Mouse (Mus musculus): ENCODE results near the gene Phactr3. TPM values are rescaled to one million over a fixed set of nuclear protein-coding genes. Genes with fewer than 3 reads are reported as not detected.

The Phactr3 gene
- total RNA-seq, 2 experiments from 2014 or later = 0.97 to 1.5 TPM

- intact Hi-C loops (cut with DNase I) = no loop called here
- DNase-seq = no peak
These were observed 126.1 kb downstream of the Phactr3 start for GRCm38 (mm10) chr2:178244866-178245265.

- DNase-seq = no peak
- intact Hi-C loops (cut with DNase I) = loop anchor here (1.0 kb wide), 1 partner anchor 109 kb away; no protein-coding TSS in a partner anchor
These were observed 127.1 kb downstream of the Phactr3 start for GRCm38 (mm10) chr2:178245841-178246240.

GRCm38 (mm10) chr2:178246767-178247166 lies 128.0 kb downstream of the Phactr3 start:
- intact Hi-C loops (cut with DNase I) = loop anchor here (1.0 kb wide), 1 partner anchor 109 kb away; no protein-coding TSS in a partner anchor
- DNase-seq = no peak

- no peak for DNase-seq
- intact Hi-C loops (cut with DNase I) = no loop called here
These were observed 128.5 kb downstream of the Phactr3 start for GRCm38 (mm10) chr2:178247274-178247673.

GRCm38 (mm10) chr2:178257117-178257825 lies 138.5 kb downstream of the Phactr3 start:
- intact Hi-C loops (cut with DNase I) = no loop called here
- no peak for DNase-seq

- no peak for DNase-seq
- intact Hi-C loops (cut with DNase I) = no loop called here
These were observed 139.3 kb downstream of the Phactr3 start for GRCm38 (mm10) chr2:178257986-178258555.

- no peak for DNase-seq
- intact Hi-C loops (cut with DNase I) = no loop called here
These were observed 144.3 kb downstream of the Phactr3 start for GRCm38 (mm10) chr2:178263055-178263454.

- DNase-seq = peak; percentile 70 to 78
- intact Hi-C loops (cut with DNase I) = loop anchor here (1.0 to 2.0 kb wide), 2 partner anchors 127 to 162 kb away; no protein-coding TSS in a partner anchor
These were observed 145.6 kb downstream of the Phactr3 start for GRCm38 (mm10) chr2:178264389-178264788.

- no peak for DNase-seq
These were observed 146.7 kb downstream of the Phactr3 start for GRCm38 (mm10) chr2:178265454-178265853.

GRCm38 (mm10) chr2:178270794-178271193 lies 152.0 kb downstream of the Phactr3 start:
- intact Hi-C loops (cut with DNase I) = no loop called here
- DNase-seq = no peak

More at GRCm38 (mm10) chr2:178265454-178265853, 146.7 kb downstream of the Phactr3 start:
- intact Hi-C loops (cut with DNase I) = loop anchor here (2.0 kb wide), 1 partner anchor 163 kb away; no protein-coding TSS in a partner anchor

- intact Hi-C loops (cut with DNase I) = no loop called here
- DNase-seq = no peak
These were observed 153.6 kb downstream of the Phactr3 start for GRCm38 (mm10) chr2:178272350-178272749.

GRCm38 (mm10) chr2:178274126-178274525 lies 155.4 kb downstream of the Phactr3 start:
- no peak for DNase-seq
- intact Hi-C loops (cut with DNase I) = no loop called here

GRCm38 (mm10) chr2:178277206-178277605 lies 158.4 kb downstream of the Phactr3 start:
- DNase-seq = peak; percentile 62 to 75
- intact Hi-C loops (cut with DNase I) = no loop called here

GRCm38 (mm10) chr2:178281183-178281582 lies 162.4 kb downstream of the Phactr3 start:
- intact Hi-C loops (cut with DNase I) = no loop called here
- no peak for DNase-seq

GRCm38 (mm10) chr2:178287285-178287684 lies 168.5 kb downstream of the Phactr3 start:
- peak; percentile 5 to 21 for DNase-seq
- intact Hi-C loops (cut with DNase I) = loop anchor here (1.0 kb wide), 1 partner anchor 51 kb away; no protein-coding TSS in a partner anchor

GRCm38 (mm10) chr2:178288666-178289065 lies 169.9 kb downstream of the Phactr3 start:
- intact Hi-C loops (cut with DNase I) = no loop called here
- DNase-seq = no peak

- intact Hi-C loops (cut with DNase I) = no loop called here
- DNase-seq = no peak
These were observed 184.8 kb downstream of the Phactr3 start for GRCm38 (mm10) chr2:178303453-178304187.

- no peak for DNase-seq
- intact Hi-C loops (cut with DNase I) = no loop called here
These were observed 185.4 kb downstream of the Phactr3 start for GRCm38 (mm10) chr2:178304188-178304529.

- intact Hi-C loops (cut with DNase I) = no loop called here
These were observed 185.9 kb downstream of the Phactr3 start for GRCm38 (mm10) chr2:178304669-178305068.

GRCm38 (mm10) chr2:178313539-178313938 lies 194.8 kb downstream of the Phactr3 start:
- intact Hi-C loops (cut with DNase I) = no loop called here
- DNase-seq = no peak

More at GRCm38 (mm10) chr2:178304669-178305068, 185.9 kb downstream of the Phactr3 start:
- no peak for DNase-seq

- intact Hi-C loops (cut with DNase I) = no loop called here
These were observed 197.5 kb downstream of the Phactr3 start for GRCm38 (mm10) chr2:178316281-178316680.

More at GRCm38 (mm10) chr2:178316281-178316680, 197.5 kb downstream of the Phactr3 start:
- no peak for DNase-seq

Measured in heart, postnatal 36 days (tissue).